ENCODE assay signal across 8 mouse cellular contexts in the genomic region with DNA sequence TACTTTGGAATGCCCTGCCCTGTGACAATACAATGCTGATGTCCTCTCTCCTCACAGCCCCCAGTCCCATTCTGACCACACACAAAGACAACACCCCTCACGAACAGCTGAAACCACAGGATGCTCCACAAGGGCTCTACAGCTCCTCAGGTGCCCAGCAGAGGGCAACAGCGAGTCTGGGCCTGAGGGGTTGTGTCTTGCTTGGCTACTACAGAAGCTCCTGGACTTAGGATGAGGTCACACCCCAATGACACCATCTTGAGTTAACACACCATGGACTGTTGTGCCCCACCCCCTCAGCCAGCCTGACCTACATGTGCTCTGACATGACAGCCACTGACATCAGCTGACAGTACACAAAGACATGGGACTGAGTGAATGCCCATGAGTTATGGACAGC. TPM values are rescaled to one million over a fixed set of nuclear protein-coding genes. Genes with fewer than 3 reads are reported as not detected.
A peak's percentile ranks its signal among the peaks of the same experiment; 100 is the strongest.
DNase-seq lines count a peak whose midpoint lies in the region; ATAC-seq and TF ChIP-seq lines count a peak whose summit lies in the region.

No protein-coding gene starts in this region.

- H3ac ChIP-seq in C2C12 (ENCODE audit: control insufficient read depth, insufficient read length, low read depth) = no peak overlapping the region

- no peaks in the 10 kb centered on the region for H3K79me2 ChIP-seq in C2C12 (ENCODE audit: control insufficient read depth, insufficient read depth)

- no peaks in the 10 kb centered on the region for H3K79me3 ChIP-seq in C2C12 (ENCODE audit: low read depth)

- no peak overlapping the region for H3K27ac ChIP-seq in forebrain, embryonic 10.5 days
- H3K27ac ChIP-seq in forebrain, embryonic 14.5 days (ENCODE audit: low read depth, low read length) = no peak overlapping the region
- H3K27ac ChIP-seq in kidney, adult 2 months (ENCODE audit: insufficient read depth, low read depth, low read length) = no peak overlapping the region
- H3K27ac ChIP-seq in spleen, adult 2 months (ENCODE audit: insufficient read depth, low read length) = no peak overlapping the region

- no peaks in the 10 kb centered on the region for H3K27me3 ChIP-seq in forebrain, embryonic 10.5 days (ENCODE audit: poor library complexity, severe bottlenecking)
- H3K27me3 ChIP-seq in forebrain, embryonic 14.5 days (replicated peaks; ENCODE audit: control insufficient read depth, insufficient read depth, low read length) = no peaks in the 10 kb centered on the region
- H3K27me3 ChIP-seq in C2C12 (ENCODE audit: control insufficient read depth, insufficient read depth, insufficient read length) = peaks cover 18% of the 10 kb centered on the region
- H3K27me3 ChIP-seq in kidney, adult 2 months (replicated peaks; ENCODE audit: control insufficient read depth, insufficient read depth, low read length) = no peaks in the 10 kb centered on the region
- no peaks in the 10 kb centered on the region for H3K27me3 ChIP-seq in spleen, adult 2 months (ENCODE audit: control insufficient read depth, insufficient read depth, low read length)

- H3K9ac ChIP-seq in forebrain, embryonic 14.5 days (ENCODE audit: low read length) = no peak overlapping the region

- peak; percentile 65 for TF ChIP-seq CTCF in C2C12 (IDR thresholded peaks at IDR 0.05; ENCODE audit: control insufficient read depth, insufficient read depth, insufficient read length)
- peak; percentile 84 for TF ChIP-seq CTCF in kidney, adult 2 months (conservative IDR thresholded peaks at IDR 0.05; ENCODE audit: insufficient read depth, insufficient read length, low read depth, low read length)
- peak; percentile 82 for TF ChIP-seq CTCF in spleen, adult 2 months (IDR thresholded peaks at IDR 0.05; ENCODE audit: extremely low read depth, insufficient read depth, insufficient read length, insufficient replicate concordance)

- no peak; the same call in 1 of the 2 replicates for ATAC-seq in forebrain, embryonic 14.5 days
- peak; percentile 65 for ATAC-seq in erythroid progenitor cell, adult 5-6 weeks (replicated peaks; ENCODE audit: low FRiP score, poor library complexity, severe bottlenecking)

- DNase-seq in forebrain, embryonic 10.5 days (ENCODE audit: extremely low spot score, low spot score) = peak; percentile 30
- DNase-seq in forebrain, embryonic 14.5 days (ENCODE audit: low spot score) = no peak
- DNase-seq in brain, adult 2 months (ENCODE audit: low read depth, low spot score) = peak; percentile 69
- DNase-seq in kidney, adult 2 months = peak; percentile 51
- DNase-seq in lung, postnatal 10 days = peak; percentile 53
- peak; percentile 12 to 39 for DNase-seq in spleen, adult 2 months (ENCODE audit: low read depth in 1 of 2, low spot score in 2 of 2)

- H3K4me3 ChIP-seq in forebrain, embryonic 10.5 days = no peak overlapping the region
- H3K4me3 ChIP-seq in forebrain, embryonic 14.5 days (ENCODE audit: low read depth, low read length) = no peak overlapping the region
- no peak overlapping the region for H3K4me3 ChIP-seq in C2C12 (ENCODE audit: insufficient read depth, poor library complexity, severe bottlenecking)
- H3K4me3 ChIP-seq in kidney, adult 2 months (ENCODE audit: insufficient read depth, low read depth, low read length) = no peak overlapping the region
- H3K4me3 ChIP-seq in spleen, adult 2 months (ENCODE audit: extremely low read depth, insufficient read depth, insufficient read length) = no peak overlapping the region

- TF ChIP-seq POLR2A in kidney, adult 2 months (IDR thresholded peaks at IDR 0.05; ENCODE audit: low read depth, low read length) = no peak
- no peak for TF ChIP-seq POLR2A in spleen, adult 2 months (IDR thresholded peaks at IDR 0.05; ENCODE audit: low read depth, low read length)

- peaks cover 90% of the 10 kb centered on the region for H3K36me3 ChIP-seq in forebrain, embryonic 10.5 days (replicated peaks)
- H3K36me3 ChIP-seq in forebrain, embryonic 14.5 days (ENCODE audit: control insufficient read depth, insufficient read depth, low read length) = peaks cover 60% of the 10 kb centered on the region
- H3K36me3 ChIP-seq in C2C12 (ENCODE audit: control insufficient read depth, insufficient read depth) = no peaks in the 10 kb centered on the region
- H3K36me3 ChIP-seq in kidney, adult 2 months (ENCODE audit: control insufficient read depth, insufficient read depth, low read length) = no peaks in the 10 kb centered on the region
- H3K36me3 ChIP-seq in spleen, adult 2 months (ENCODE audit: control insufficient read depth, insufficient read depth, low read length) = peaks cover 54% of the 10 kb centered on the region

- no peak overlapping the region for H3K4me2 ChIP-seq in forebrain, embryonic 14.5 days (ENCODE audit: low read length)

- 48% methylated on average over 2 of the region's 2 CpGs for WGBS in forebrain, embryonic 10.5 days
- WGBS in forebrain, embryonic 14.5 days = 42% methylated on average over 2 of the region's 2 CpGs
- 54% methylated on average over 2 of the region's 2 CpGs for WGBS in kidney, adult 2 months
- WGBS in spleen, adult 2 months = 61% methylated on average over 2 of the region's 2 CpGs

- H3K9me3 ChIP-seq in forebrain, embryonic 10.5 days = no peaks in the 10 kb centered on the region
- H3K9me3 ChIP-seq in forebrain, embryonic 14.5 days (replicated peaks; ENCODE audit: control insufficient read depth, low read length) = no peaks in the 10 kb centered on the region

- H3K4me1 ChIP-seq in forebrain, embryonic 10.5 days = no peaks in the 10 kb centered on the region
- no peaks in the 10 kb centered on the region for H3K4me1 ChIP-seq in forebrain, embryonic 14.5 days (ENCODE audit: control insufficient read depth, insufficient read depth, low read length)
- no peaks in the 10 kb centered on the region for H3K4me1 ChIP-seq in kidney, adult 2 months (ENCODE audit: control insufficient read depth, insufficient read depth, low read length)
- no peaks in the 10 kb centered on the region for H3K4me1 ChIP-seq in spleen, adult 2 months (ENCODE audit: control insufficient read depth, insufficient read depth, insufficient read length)

TF ChIP-seq in C2C12, 6 proteins besides CTCF, POLR2A, EP300 and RAD21:
- TF ChIP-seq FOSL1 (IDR thresholded peaks at IDR 0.05; ENCODE audit: insufficient read depth, low read length, poor library complexity, severe bottlenecking) (no peak), CEBPB (IDR thresholded peaks at IDR 0.05; ENCODE audit: low read depth) (no peak), MYOD1 (IDR thresholded peaks at IDR 0.05; ENCODE audit: control insufficient read depth, insufficient read length, low read depth) (no peak), MAX (IDR thresholded peaks at IDR 0.05) (no peak), MYOG (IDR thresholded peaks at IDR 0.05; ENCODE audit: control insufficient read depth, extremely low read depth, insufficient read length) (no peak), USF1 (IDR thresholded peaks at IDR 0.05; ENCODE audit: low read depth) (no peak)

RNA-seq across cellular contexts. Expression of a gene that starts 56.9 kb away (rescaled TPM):
- 38.6 and 41.6 TPM in 2 replicates for polyA plus RNA-seq in forebrain, embryonic 10.5 days (2016; fragmentation: Nextera tagmentation; extraction: Ambion mirVana)
- polyA plus RNA-seq in forebrain, embryonic 14.5 days (2014; fragmentation: Nextera tagmentation; extraction: Ambion mirVana) = 13.9 and 15.6 TPM in 2 replicates
- polyA plus RNA-seq in C2C12 (2012; fragmentation: generic; extraction: Trizol) = not detected
- total RNA-seq in erythroid progenitor cell, adult 5-6 weeks (2015; ENCODE audit: low replicate concordance) = 240 and 274 TPM in 2 replicates
- 176 and 259 TPM in 2 replicates for total RNA-seq in erythroid progenitor cell, adult 5-6 weeks (2017; ENCODE audit: low replicate concordance)
- 16.7 and 18.5 TPM in 2 replicates for polyA plus RNA-seq in kidney, adult 2 months (2012; rRNA removed)
- 176 and 180 TPM in 2 replicates for polyA plus RNA-seq in spleen, adult 2 months (2012; rRNA removed)

Comparison
In these comparisons a context has a peak if more than half of its experiments do, and no peak if none do; other contexts are left out.
1. RNA of a gene that starts 56.9 kb away (polyA plus RNA-seq): 176 to 180 TPM in spleen, adult 2 months, 38.6 to 41.6 TPM in forebrain, embryonic 10.5 days, 16.7 to 18.5 TPM in kidney, adult 2 months and 13.9 to 15.6 TPM in forebrain, embryonic 14.5 days; not detected in C2C12 (single experiment); every median in the first group is over 10 times any median in the second.
2. Peak in every context shown above with its lines, with median percentiles within 50 percentile points of each other: CTCF ChIP-seq.